Mouse (Mus musculus): ENCODE measurements around the gene Cep55. TPM values are rescaled to one million over a fixed set of nuclear protein-coding genes. Genes with fewer than 3 reads are reported as not detected.

The Cep55 gene
- polyA plus RNA-seq, 1 experiment: 0.94 TPM

DNA sequence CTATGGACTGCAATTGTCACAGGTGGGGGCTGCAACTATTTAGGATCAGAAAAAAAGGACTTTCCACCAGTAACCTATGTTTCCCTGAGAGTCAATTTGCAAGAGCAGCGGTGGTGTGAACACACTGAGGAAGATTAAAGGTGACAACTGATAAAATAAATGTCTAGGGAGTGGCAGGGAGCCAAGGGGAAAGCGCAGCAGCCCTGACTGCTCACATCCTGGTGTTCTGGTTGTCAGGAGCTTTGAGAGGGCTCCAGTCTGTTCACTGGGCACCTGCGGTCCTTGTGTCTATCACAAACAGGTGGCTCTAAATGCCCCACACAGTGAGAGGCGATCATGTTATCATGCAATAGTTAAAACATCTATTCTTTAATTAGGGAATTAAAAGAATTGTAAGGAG lies 57.8 kb downstream of the Cep55 start:
- Histone ChIP-seq H3K36me3 (ENCODE audit: control insufficient read depth, insufficient read depth, low read length) (no peaks in the 10 kb centered on the region), H3K27ac (ENCODE audit: insufficient read depth, low read length) (no peak overlapping the region), H3K27me3 (ENCODE audit: control insufficient read depth, insufficient read depth, low read length) (no peaks in the 10 kb centered on the region), H3K4me1 (ENCODE audit: control insufficient read depth, insufficient read depth, insufficient read length) (no peaks in the 10 kb centered on the region; the same call in 1 of the 2 replicates), H3K4me3 (ENCODE audit: extremely low read depth, insufficient read depth, insufficient read length) (no peak overlapping the region)
- DNase-seq (ENCODE audit: low read depth in 1 of 2, low spot score in 2 of 2): no peak
- TF ChIP-seq POLR2A (IDR thresholded peaks at IDR 0.05; ENCODE audit: low read depth, low read length) (no peak), CTCF (IDR thresholded peaks at IDR 0.05; ENCODE audit: extremely low read depth, insufficient read depth, insufficient read length, insufficient replicate concordance) (no peak)
- 65% methylated on average over 4 of the region's 4 CpGs for WGBS

DNA sequence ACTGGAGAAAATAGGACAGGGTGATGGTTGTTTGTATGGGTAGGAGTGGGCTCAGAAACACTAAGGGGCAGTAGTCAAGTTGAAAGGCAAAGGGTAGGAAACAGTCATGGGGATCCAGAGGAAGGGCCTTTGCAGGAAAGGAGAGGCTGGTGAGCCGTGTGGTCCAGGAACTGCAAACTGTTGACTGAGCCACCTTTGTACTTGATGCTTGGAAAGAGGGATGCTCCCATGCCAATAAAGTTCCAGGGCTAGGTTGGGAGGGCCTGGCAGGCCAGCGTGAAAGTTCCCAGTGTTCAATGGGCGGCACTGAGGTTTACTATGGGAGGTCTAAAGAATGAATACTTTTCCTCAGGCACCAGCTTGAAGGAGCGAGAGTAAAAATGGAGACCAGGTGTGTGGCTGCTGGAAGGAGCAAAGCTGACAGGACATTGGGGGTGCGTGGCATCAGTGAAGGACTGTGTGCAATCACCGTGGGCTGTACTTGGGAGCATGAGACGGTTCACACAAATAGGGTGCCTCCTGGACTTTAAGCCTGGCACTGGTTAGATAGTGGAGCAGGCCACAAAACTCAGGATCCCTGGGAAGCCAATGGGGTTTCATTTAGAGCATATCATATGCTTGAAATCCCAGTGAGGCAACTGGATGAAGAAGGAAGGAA lies 60.2 kb downstream of the Cep55 start:
- Histone ChIP-seq H3K4me3 (ENCODE audit: extremely low read depth, insufficient read depth, insufficient read length) (no peak overlapping the region), H3K4me1 (ENCODE audit: control insufficient read depth, insufficient read depth, insufficient read length) (no peaks in the 10 kb centered on the region; the same call in 1 of the 2 replicates), H3K27me3 (ENCODE audit: control insufficient read depth, insufficient read depth, low read length) (no peaks in the 10 kb centered on the region), H3K27ac (ENCODE audit: insufficient read depth, low read length) (no peak overlapping the region), H3K36me3 (ENCODE audit: control insufficient read depth, insufficient read depth, low read length) (no peaks in the 10 kb centered on the region)
- DNase-seq (ENCODE audit: low read depth in 1 of 2, low spot score in 2 of 2): no peak
- TF ChIP-seq CTCF (IDR thresholded peaks at IDR 0.05; ENCODE audit: extremely low read depth, insufficient read depth, insufficient read length, insufficient replicate concordance) (no peak), POLR2A (IDR thresholded peaks at IDR 0.05; ENCODE audit: low read depth, low read length) (no peak)
- WGBS: 93% methylated on average over 7 of the region's 7 CpGs

DNA sequence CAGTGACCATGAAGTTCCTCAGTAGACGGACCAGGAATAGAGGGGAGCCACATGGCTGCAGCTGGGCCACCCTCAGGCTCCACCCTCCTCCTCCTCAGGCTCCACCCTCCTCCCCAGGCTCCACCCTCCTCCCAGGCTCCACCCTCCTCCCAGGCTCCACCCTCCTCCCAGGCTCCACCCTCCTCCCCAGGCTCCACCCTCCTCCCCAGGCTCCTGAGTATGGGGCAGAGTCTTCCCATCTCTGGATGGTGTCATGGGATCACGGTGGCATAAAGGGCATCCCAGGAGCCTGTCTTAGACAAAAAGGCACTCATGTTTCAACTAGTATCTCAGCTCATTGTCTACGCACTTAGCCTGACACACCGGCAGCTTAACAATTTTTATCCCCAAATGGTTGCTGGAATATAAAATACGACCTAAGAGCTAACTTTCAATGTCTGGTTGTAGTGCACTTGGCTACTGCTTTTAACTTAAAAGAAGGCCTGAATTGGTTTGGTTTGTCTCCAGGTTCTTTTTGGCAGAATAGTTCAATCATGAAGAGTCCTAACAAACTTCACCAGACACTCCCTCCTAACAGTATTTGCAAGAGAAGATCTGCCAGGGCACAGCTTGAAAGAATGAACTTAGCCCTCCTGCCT lies 65.4 kb downstream of the Cep55 start:
- no peak overlapping the region for H3K4me3 ChIP-seq (ENCODE audit: extremely low read depth, insufficient read depth, insufficient read length)
- DNase-seq (ENCODE audit: low read depth in 1 of 2, low spot score in 2 of 2): no peak

GRCm38 (mm10) chr19:38123921-38124320 lies 69.1 kb downstream of the Cep55 start:
- H3K27me3 ChIP-seq (ENCODE audit: control insufficient read depth, insufficient read depth, low read length): 0 out of 2 replicates have a peak, but pooled peaks cover 2% of the 10 kb centered on the region
- no peak for TF ChIP-seq CTCF (IDR thresholded peaks at IDR 0.05; ENCODE audit: extremely low read depth, insufficient read depth, insufficient read length, insufficient replicate concordance)
- TF ChIP-seq POLR2A (IDR thresholded peaks at IDR 0.05; ENCODE audit: low read depth, low read length): no peak
- H3K36me3 ChIP-seq (ENCODE audit: control insufficient read depth, insufficient read depth, low read length): no peaks in the 10 kb centered on the region
- no peak for DNase-seq (ENCODE audit: low read depth in 1 of 2, low spot score in 2 of 2)
- H3K27ac ChIP-seq (ENCODE audit: insufficient read depth, low read length): no peak overlapping the region
- 29% methylated on average over 9 of the region's 9 CpGs for WGBS
- no peaks in the 10 kb centered on the region for H3K4me1 ChIP-seq (ENCODE audit: control insufficient read depth, insufficient read depth, insufficient read length)
- H3K4me3 ChIP-seq (ENCODE audit: extremely low read depth, insufficient read depth, insufficient read length): no peak overlapping the region

More for the DNA sequence above, 65.4 kb downstream of the Cep55 start:
- 88% methylated on average over 5 of the region's 5 CpGs for WGBS
- no peak for TF ChIP-seq CTCF (IDR thresholded peaks at IDR 0.05; ENCODE audit: extremely low read depth, insufficient read depth, insufficient read length, insufficient replicate concordance)
- TF ChIP-seq POLR2A (IDR thresholded peaks at IDR 0.05; ENCODE audit: low read depth, low read length): no peak
- Histone ChIP-seq H3K4me1 (ENCODE audit: control insufficient read depth, insufficient read depth, insufficient read length) (no peaks in the 10 kb centered on the region), H3K36me3 (ENCODE audit: control insufficient read depth, insufficient read depth, low read length) (no peaks in the 10 kb centered on the region), H3K27me3 (ENCODE audit: control insufficient read depth, insufficient read depth, low read length) (0 out of 2 replicates have a peak, but pooled peaks cover 2% of the 10 kb centered on the region), H3K27ac (ENCODE audit: insufficient read depth, low read length) (no peak overlapping the region)

Other genes with a start within 250 kb of the Cep55 start
- 10.6 and 11.7 TPM in 2 replicates for gene Myof, start 11.4 kb upstream of the Cep55 start, polyA plus RNA-seq (2012; rRNA removed)
- 2.9 and 3.6 TPM in 2 replicates for gene Ffar4, start 42.1 kb downstream of the Cep55 start, polyA plus RNA-seq (2012; rRNA removed)
- 1.1 and 1.2 TPM in 2 replicates for gene Rbp4, start 70.3 kb downstream of the Cep55 start, polyA plus RNA-seq (2012; rRNA removed)
- gene Pde6c, start 77.8 kb downstream of the Cep55 start, polyA plus RNA-seq (2012; rRNA removed): not detected in 2 replicates
- 2.7 and 2.9 TPM in 2 replicates for gene Fra10ac1, start 169.1 kb downstream of the Cep55 start, polyA plus RNA-seq (2012; rRNA removed)
- 0.02 TPM in 2 replicates for gene Lgi1, start 209.5 kb downstream of the Cep55 start, polyA plus RNA-seq (2012; rRNA removed)